Mouse (Mus musculus): ENCODE data around the gene Bag2.
"Not testable (repeated sequence)": the region's sequence is repeated elsewhere in the genome, so short reads cannot be mapped to it uniquely, and the experiment has no call there.

Bag2 gene

DNA sequence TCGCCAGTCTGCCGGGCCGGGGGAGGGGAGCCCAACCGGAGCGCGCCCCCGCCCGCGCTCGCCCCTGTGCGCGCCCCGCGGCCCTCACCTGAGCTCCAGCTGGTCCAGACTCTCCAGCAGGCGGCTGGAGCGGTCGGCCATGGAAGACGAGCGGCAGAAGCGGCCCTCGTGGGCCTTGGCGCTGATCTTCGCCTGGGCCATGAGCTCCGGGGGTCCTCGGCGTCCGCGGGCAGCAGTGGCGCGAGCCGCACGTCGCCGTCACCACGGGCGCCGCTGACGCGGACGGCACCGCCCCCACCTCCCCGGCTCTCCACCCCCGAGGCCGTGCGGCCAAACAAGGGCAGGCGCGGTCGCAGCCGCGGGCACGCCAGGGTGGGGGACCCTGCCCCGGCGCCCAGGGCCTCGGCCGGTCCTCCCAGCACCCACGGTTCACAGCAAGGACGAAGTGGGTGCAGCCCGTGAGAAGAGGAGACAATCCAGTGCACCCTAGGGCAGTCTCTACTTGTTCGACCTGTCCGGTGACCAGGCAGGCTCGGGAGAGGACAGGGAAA is at the start of gene Bag2:
Bag2 (minus strand) TSS at position 305 of the 551 bp plus-strand sequence.
- peak; percentile 59 to 72 for DNase-seq

DNA sequence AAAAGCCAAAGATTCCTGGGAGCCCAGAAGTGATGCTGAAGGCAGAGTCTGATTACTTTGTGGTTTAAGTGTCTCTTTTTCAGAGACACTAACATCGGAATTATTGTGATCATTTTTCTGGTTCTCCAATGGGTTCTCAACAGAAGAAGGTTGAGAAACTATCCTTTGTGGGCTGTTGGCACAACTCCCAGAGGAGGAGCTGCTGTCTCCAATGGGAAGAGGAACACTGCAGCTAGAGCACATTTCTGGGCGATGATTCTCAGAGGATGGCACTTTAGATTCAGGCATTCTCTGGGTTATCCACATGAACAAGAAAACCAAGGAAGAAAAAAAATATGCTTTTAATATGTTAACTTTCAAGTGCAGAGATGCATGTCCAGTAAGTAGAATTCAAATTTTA is 45.7 kb upstream of the Bag2 start:
- peak in 1 of 2 experiments; percentile 9 for DNase-seq

DNA sequence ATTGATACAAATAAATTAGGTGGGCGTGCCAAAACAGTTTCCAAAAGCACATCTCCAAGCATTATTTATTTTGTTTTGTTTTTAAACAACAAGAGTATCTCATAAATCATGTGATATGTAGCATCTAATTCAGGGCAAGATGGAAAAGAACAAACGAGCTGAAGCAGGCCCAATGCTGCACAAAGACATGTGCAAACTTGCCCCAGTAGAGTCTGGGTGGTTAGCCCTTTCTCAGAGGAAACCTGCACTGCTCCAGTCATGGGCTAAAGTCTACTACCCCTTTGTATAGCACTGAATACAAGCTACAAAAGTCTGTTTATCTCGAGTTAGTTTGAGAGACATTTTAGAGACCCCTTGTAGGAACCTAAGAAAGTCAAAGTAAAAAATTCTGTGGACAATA is 42.0 kb upstream of the Bag2 start:
- no peak for DNase-seq

DNA sequence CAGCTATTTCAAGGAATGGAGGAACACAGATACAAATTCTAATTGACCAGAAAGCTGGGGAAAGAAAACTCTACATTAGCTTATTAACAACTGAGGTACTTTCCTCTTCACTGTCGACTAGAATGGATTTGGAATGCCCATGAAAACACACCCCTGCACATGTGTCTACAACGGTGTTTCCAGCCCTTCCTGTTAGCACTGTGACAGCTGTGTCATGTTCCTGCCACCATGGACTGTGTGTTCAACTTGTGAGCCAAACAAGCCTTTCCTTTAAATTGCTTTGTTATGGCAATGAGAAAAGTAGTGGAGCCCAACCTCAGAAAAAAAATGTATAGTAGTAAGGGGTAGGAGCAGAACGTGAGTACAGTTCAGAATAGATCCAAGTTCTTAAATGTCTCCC is 30.9 kb upstream of the Bag2 start:
- peak; percentile 20 to 33 for DNase-seq

DNA sequence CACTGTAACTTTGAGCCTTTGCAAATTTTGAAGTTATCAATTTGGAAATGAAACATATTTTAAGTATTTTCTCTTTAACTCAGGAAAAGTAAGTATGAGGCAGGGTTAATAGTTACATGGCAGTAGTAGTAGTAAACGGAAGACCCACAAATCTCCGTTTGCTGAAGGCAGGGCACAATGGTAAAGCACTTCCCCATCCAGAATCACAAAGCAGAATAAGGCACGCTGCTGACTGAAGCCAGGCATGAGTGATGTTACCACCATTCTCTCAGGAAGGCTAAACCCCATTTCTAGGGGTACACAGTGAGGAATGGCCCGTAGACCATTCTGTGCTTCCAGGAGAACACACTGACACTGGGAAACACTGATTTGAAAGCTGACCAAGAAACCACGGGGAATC is 30.5 kb upstream of the Bag2 start:
- DNase-seq: no peak

DNA sequence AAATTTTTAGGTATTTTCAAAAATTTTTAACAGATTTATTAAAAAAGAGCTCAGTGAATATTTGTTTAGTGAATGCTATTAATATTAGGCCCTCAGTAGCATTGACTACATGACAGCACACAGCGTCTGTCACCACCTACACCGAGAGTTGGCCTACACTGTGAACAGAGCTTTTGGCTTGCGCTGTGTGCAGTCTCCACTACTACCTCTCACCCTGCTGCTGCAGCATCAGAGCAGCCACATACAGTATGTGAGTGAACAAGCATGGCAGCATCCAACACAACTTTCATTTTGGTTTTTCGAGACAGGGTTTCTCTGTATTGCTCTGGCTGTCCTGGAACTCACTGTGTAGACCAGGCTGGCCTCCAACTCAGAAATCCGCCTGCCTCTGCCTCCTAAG is 27.0 kb upstream of the Bag2 start:
- no peak for DNase-seq

DNA sequence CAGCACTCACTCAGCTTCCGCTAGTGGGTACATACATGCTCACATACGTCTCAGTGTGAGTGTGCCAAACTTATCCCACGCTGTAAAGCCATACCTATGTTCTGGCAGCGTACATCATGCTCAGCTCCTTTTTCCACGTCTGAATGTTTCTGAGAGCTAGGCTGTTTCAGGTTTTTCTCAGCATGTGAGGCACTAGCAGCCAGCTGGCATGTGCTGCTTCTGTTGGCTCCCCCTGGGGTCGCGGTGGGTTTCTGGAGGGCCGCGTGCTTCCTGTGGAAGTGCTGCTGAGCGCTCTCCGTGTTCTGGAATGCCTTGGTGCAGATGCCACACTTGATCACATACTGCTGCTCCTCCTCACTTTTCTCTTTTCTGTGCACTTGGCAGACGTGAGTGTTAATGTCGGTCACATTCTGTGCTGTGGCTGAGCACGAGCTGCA is 18.6 kb upstream of the Bag2 start:
- DNase-seq: no peak

DNA sequence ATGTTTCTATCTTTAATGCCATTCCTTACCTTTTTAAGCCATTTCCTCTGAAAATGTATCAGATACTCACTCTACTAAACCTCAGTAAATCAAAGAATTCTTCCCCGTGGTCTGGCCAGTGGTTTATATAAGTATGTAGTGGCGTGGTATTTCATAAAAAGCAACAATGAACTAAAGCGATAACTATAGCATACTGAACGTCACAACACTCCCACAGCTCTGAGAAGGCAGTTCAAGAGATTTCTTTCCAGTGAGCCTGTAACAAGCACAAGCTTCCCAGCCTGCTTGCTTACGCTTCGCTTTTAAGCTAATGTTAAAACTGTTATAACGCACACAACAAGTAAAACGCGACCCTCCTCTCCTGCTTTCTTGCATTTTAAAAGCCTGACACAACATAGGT is 14.5 kb upstream of the Bag2 start:
- no peak for DNase-seq

DNA sequence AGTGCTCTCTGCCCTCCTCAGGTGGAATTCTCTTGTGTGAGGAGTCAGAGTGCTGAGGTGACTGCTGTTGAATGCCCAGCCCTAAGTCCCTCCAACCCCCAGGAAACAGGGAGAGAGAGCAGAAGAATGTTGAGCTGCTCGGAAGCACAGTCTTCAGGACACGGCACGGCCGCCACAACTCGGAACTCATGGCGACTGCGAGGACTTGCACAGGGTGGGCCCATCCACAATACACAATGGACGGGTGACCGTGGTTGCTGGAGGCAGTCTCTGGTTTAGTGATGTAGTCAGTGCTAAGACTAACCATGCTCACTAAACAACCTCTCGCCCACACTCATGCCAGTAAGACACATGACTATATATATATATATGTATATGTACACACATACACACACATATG is 14.0 kb upstream of the Bag2 start:
- no peak for DNase-seq

DNA sequence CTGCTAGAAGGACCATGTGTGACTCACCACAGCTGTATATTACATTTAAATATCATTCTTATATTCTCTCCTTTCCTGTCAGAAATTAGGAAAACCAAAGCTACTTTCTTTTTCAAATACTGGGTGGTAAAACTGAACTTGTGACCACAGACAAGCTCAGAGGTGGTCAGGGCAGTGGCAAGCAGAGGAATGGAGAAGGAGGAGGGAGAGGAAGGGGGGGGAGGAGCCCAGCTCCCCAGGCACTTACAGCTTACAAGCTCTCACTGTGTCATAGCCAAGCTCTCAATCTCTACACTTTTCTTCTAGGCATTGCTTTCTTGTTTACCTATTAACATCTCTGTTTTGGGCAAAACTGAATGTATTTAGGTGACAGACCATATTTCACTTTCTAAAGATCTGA is 11.2 kb upstream of the Bag2 start:
- DNase-seq: no peak

DNA sequence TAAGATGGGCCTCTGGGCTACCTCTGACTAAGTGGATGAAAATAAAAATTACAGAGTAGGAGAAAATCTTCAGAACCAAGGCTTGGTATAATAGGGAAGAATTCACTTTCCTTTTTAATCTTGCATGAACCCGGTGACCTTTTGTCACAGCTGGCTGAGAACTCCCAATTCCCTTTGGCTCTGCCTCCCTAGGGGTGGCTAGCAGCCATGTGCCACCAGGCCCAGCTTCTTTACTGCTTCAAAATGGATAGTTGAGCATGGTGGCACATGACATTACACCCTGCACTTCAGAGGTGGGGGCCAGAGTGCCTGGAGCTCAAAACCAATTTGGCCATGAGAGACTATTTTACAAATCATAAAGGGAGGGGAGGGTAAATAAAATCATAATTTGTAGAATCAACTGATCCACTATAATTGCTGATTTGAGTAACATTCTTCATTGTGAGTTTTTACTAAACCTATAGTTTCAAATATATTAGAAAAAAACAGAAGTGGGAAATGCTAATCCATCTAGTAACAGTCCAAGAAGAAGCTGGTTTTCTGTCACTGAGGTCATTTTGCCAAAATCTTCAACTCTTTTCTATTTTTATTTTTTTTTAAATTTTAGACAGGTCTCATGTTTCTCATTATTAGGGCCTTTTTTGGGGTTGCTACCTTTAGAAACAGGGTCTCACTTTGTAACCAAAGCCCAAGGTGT is 10.6 kb upstream of the Bag2 start:
- DNase-seq: no peak

DNA sequence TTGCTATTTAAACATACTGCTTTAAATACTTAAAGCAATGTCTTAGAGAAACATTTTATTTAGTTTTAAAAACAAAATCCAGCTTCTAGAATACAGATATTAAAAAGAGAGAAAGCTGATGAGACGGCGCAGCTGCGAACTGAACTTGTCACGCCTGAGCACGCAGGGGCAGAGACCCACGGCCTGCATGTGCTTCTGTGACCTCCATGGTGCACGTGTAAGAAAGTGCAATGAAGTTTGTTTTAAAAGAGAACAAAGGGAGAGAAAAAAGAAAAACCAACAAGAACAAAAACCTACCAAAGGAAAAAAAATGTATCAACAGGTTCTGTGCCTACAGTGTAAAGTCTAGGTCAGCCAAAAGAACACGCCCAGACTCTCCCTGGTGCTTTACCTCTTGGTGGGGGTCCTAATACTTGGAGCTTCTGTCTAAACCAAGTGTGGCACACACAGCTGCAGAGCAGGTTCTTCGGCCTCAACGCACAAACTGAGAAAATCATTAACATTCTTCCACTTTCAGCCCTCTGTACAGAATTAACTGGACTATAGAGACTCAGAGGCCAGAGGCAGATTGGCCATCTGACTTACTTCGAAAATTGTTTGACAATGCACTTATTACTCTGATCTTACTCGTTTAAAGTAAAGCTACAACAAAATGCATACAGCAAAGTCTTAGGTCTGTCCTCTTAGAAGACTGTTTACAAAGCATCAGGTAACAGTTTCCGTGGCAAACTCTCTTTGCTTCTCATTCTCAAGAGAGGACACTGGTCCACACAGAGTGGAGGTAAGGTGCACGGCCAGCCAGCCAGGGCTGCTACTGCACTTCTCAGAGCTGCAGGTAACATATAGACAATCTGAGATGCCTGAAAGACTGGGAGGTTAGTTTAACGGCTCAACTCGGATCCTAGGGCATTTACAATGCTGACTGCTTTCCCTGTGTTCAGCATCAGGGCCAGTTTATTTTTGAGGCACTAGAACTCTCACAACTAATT is 9.2 kb upstream of the Bag2 start:
- no peak for DNase-seq

DNA sequence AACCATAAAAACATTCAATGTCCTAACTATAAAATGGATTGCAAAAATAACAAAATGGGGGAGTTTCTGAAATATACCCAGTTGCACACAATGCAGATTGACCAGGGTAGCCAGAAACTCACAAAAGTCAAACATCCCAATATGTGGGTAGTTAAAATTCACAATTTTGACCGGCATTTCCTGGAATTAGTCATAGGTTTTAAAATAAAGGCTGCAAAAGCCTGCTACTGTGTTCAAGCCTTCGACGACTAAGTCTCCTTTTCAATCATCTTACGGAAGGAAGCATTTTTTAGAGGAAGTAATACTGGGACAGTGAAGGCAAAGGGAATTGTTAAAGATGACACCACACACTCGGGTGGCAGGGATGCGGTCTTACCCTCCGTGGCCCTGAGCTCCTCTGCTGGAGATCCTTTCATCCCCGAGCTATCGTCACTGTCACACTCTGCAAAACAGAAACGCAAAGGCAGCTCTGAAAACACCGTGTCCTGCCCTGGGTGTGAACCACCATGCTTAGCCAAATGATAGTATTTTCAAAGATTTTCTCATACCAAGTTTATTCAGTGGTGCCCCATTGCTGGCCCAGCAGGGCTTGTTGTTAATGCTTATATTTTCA is 8.0 kb upstream of the Bag2 start:
- no peak for DNase-seq

DNA sequence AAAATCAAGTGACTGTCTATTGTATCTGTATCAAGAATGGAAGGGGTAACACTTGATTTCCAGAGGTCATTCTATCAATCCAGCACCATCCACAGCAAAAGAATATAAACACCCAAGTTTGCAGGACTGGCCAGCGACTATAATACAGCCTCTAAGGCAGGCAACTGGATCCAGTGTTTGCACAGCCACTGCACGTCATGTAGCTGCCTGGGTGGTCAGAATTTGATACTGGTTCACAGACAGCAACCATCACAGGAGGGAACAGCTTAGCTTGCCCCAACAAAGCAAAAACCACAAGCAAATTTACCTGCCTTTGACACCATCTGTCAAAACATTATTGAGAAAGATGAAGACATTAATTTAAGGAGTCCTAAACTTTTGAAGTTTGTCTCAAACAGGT is 6.2 kb upstream of the Bag2 start:
- DNase-seq: no peak

DNA sequence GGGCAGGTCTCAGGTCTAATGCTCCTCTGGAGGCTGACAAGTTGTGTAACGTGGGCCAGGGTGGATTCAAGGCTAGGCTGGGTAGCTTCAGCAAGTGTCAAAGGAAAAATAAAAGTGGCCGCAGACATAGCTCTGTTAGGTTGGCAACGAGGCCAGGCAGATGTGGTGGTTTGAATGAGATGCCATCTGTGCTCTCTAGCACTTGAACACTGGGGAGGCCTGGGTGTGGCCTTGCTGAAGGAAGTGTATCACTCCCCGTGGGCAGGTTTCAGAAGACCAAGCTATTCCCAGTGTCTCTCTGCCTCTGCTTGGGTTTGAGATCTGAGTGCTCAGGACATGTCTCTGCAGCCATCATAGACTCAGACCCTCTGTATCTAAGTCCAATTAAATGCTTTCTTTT is 893 bp upstream of the Bag2 start:
- DNase-seq: no peak

DNA sequence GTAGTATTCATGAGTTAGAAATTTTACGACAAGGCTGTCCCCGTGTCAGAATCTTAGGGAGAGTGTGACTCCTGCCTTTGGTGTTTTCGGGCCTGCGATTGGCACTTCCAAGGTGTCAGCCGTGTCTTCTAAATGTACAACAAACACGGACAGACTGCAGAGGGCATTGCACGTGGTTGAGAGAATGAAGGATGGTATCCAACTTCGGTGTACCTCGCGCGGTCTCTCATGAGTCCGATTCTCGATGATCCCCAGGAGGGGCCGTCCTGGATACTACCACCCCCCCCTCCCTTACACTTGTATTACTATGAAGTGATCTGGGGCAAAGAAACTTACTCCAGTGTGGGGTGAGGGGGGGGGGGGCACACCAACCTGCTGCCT is 572 bp downstream of the Bag2 start:
- DNase-seq: no peak

DNA sequence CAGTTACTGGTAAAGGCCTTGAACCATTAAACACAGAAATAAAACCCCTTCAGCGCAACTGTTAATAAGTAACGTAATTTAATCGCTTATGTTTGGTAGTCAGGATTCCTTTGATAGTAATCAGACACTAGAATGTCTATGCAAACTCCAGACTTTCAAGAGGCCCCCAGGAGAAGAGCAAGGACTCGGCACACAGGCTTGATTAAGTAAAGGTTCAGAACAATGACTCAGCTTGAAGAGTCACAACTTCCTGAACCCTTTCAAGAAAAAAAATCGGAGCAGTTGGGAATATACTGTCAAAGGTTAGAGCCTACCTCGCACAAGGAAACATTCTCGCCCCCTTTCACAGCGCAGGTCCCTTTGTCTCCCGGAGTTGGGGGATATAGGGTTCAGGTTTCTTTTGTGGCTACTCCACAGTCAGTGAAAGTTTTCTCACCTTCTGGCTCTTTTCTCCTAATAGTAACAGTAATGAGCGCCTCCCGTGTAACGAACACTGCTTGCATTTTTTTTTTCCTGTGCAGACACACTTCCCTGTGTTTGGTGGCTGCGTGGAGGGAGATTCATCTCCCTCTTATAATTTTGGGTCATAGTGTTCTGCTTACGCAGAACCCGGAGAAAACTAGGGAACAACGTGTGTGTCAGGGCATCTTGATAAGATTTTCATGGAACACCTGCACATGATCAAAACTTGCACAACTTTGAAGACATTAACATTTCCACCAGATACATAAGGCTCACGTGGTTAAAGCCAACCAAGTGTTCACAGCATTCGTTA is 1.1 kb downstream of the Bag2 start:
- DNase-seq: no peak

DNA sequence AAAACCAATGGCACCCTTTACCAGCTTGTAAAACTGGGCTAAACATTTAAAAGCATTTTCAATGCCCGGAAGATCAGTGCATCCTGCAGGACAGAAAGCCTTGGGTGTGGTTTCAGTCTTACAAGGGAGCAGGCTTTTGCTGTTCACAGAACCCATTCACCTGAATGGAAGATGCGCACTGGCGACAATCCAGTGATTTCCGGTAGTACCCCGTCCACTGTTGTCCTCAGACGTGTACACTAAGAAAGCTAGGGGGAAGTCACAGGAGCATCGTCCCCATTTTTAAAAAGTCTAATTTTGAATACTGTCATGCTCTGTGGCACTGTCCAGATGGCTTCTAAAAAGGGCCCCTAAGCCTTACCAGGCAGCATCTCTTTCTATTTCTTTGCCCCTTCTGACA is 1.8 kb downstream of the Bag2 start:
- DNase-seq: no peak

DNA sequence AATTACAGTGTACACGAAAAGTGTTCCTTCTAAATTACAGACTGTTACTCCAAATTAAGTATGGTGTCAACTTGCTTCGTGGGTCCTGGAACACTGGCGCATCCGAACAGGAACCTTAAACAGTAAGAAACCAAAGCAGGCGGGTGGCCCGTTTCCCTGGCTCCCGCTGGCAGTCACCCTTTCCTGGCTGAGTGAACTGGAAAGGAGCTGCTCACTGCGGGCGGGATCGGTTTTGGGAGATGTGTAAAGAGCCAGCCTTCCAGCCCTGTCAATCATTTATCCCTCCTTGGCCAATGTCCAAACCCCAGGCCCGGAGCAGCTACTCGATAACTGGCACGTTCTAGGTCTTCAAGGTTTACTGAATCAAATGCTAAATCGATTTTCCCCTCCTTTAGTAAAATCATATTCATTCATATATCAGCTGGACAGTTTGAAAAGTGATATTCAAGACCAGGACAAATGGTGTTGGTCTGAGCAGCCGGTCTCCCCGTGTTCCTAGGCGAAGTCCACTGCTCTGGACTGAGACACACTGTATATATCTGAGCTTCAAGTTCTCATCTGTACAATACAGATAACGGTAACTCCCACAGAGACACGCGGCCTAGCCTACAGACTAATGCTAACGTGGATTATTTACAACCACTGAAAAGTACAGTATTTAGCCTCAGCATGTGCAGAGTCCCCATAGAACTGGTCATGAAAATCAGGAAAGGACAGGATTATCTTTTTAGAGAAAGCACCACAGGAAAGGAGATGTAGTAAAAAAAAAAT is 2.4 kb downstream of the Bag2 start:
- no peak for DNase-seq

DNA sequence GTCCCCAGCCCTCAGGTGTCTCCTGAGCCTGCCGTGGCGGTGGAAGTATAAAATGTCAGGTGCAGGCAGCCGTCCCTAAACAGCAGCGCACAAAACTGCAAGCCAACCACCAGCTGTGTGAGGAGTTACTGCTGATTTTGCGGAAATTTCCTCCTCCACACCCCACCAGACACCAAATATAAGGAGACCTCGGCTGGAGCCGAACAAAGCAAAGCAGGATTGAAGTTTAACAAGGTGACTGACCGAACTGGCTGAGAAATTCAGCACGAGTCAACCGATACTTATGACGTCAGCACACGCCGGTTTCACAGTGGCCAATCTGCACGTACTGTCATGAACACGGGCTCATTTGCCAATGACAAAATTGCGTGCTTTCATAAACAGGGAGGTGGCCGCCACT is 3.5 kb downstream of the Bag2 start:
- DNase-seq: no peak

DNA sequence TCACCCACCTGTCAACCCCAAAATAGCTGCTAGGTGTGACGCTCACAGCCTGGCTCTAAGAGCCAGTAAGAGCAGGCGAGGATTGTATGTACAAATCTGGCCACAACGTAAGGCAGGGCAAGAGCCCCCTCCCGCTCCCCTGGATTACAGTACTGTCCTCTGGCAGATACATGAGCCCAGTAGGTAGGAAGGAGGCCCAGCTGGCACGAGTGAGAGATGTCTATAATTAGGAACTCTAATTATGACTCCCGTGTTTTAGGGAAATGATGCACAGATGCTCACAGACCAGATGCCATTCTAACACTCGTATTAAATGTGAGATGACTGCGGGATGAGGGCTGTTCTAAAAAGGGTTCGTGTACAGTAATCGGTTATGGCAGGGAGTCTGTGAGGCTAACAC is 6.3 kb downstream of the Bag2 start:
- DNase-seq: no peak

DNA sequence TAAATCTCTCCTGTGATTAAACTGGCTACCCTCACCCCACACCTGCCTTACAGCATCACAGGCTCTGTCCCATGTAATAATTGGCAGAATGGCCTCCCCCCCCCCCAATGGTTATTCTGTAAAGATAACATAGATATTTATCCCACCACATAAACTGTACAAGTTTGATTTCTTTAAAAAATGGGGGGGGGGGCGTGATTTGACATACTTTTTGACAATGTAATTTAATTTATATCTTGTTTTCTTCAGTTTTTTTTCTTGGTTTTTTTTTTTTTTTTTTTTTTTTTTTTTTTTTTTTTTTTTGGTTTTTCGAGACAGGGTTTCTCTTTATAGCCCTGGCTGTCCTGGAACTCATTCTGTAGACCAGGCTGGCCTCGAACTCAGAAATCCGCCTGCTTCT is 7.9 kb downstream of the Bag2 start:
- DNase-seq: not testable (repeated sequence)

All from lung, adult 18-20 months (tissue).